Mouse (Mus musculus): ENCODE data around the gene Med27.

Gene Med27

DNA sequence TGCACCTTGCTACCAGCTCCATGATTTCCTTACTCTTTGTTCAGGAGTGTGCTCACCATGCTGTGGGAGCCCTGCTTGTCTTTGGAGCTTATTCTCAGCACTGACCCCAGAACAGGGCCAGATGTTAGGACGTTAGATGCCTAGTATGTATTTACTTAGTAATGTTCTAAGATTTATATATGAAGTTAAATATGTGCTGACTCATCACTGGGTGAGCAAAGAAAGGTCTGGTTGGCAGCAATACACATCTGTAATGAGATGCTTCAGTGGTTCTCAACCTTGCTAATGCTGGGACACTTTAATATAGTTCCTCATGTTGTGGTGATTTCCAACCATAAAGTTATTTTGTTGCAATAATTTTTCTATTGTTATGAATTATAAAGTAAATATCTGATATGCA is 45.4 kb downstream of the Med27 start:
- intact Hi-C loops (cut with DNase I), result no loop called here

DNA sequence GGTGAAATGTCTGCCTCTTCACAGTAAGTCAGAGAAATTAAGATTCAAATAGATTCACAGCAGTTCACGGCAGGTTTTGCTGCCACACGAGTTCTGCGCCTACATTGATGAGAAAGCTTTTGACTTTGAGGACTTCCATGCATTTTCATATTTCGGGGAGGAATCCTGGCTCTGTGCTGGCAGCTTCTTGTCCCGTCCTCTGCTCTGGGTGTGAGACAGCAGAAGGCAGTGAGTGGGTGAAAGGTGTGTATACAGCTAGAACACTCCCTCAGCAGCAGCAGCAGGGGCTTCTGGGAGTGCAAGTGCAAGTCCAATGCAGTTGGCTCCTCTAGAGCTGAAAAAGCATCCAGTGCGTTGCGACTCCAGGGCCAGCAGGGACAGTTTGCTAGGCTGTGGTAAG is 53.6 kb downstream of the Med27 start:
- intact Hi-C loops (cut with DNase I), result no loop called here

DNA sequence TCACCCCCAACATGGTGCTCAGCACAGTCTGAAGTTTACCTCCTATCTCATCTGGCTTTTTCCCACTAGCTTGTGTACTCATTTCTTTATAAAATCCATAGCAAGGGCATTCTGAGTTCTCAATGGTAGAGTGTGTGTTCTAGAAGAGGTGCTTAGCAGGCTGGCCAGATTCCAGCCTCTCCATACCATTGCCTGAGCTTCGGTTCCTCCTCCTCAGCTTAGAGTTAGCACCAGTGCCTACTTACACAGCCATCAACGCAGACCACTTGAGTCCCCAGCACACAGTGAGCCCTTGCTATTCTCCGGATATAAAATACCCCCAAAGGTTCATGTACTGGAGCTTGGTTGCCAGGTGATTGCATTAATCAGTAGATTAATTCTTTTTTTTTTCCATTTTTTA is 54.2 kb downstream of the Med27 start:
- intact Hi-C loops (cut with DNase I), result no loop called here

DNA sequence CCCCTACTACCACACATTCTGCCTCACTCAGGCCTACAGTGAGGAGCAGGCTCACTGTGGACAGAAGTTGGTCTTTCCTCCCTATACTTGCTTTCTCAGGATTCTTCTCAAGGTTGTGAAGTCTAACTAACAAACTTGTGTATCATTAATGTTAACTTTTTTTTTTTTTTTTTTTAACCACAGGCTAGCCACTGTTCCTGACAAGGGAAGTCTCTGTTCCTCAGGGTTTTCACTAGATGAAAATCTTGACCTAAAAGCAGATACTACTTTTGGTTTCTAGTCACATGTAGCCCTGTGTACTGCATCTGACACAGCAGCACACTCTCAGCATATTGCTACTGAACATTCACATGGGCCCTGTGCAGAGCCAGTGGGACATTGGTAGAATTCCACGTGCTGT is 55.2 kb downstream of the Med27 start:
- intact Hi-C loops (cut with DNase I), result no loop called here

DNA sequence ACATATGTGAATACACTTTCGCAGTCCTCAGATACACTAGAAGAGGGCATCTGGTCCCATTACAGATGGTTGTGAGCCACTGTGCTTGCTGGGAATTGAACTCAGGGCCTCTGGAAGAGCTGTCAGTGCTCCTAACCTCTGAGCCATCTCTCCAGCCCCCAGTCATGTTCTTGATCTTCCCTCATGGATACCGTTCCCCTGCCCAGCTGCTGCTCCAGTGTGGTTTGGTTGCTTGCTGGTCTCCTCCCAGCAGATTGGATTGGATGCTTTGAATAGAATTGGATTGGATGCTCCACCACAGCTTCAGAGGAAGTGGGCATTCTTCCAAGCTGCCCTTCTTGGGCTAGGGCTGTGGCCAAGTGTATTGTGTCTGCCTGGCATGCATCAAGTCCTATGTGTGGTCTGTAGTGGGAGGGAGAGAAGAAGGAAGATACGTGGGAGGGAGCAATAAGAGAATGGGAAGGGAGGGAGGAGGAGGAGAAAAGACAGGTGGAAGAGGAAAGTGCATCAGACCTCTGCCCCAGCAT is 56.0 kb downstream of the Med27 start:
- intact Hi-C loops (cut with DNase I), result no loop called here

DNA sequence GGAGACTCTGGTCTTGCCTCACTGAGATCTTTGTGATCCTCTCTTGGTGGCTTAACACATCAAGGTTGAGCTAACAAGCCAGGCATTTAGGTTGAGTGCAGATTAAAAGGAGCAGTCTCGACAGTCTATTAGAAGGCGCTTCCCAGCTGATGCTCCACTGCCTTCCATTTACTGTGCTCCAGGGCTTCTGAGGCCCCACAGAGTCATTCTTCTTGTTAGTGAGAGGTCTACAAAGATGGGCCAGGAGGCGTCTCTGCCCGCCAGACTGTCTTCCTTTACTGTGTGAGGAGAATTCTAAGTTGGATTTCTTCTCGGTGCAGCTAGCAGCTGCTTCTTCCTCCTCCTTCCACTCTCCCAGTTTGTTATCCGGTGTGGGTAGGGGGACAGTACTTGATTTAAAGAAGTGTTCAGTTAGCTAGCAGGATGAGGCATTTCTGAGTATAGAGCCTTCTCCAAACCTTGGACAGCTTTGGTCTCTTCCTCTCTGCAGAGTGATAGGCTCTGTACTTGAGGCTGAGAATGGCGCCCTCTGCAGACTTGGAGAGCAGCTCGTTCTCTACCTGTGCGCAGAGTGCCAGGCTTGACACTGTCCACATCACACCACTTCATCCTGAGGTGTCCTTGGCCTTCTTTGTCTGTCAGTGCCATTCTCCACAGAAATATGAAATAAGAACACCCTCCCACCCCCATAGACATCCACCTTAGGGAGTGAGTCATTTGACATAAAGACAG is 57.3 kb downstream of the Med27 start:
- intact Hi-C loops (cut with DNase I), result no loop called here

DNA sequence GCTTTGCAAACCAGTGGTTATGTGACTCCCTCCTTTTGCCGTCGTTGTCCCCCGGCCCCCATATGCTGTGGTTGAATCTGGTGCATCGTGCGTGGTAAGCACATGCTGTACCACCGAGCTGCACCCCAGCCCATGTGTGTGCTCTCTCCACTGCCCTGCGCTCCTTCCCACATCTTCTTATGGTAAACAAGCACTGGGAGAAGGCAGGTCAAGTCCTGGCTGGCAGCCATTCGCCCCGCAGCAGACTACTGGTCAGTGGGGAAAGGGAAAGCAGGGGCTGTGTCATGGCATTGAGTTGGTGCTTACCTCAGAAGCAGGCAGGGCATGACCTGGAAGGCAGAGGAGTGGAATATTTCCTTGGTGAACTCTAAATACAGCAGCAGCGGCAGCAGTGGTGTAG is 58.3 kb downstream of the Med27 start:
- intact Hi-C loops (cut with DNase I), result no loop called here

DNA sequence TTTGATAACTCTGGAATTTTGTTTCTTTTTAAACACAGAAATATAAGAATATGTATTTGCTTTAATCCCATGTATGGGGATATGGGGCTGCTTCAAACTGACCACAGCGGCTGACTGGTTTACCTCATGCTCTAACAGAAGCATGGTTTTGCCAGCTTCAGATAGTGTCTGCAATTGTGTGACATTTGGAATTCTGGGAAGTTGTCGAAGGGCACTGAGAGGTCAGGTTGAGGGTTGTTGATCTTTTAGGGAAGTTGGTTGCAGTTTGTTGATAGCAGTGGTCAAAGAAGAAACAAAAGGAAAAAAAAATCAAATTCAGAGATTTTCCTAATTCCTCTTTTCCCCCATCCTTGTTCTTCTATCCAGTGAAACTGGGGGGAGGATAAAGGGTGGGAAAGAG is 59.2 kb downstream of the Med27 start:
- intact Hi-C loops (cut with DNase I), result no loop called here

DNA sequence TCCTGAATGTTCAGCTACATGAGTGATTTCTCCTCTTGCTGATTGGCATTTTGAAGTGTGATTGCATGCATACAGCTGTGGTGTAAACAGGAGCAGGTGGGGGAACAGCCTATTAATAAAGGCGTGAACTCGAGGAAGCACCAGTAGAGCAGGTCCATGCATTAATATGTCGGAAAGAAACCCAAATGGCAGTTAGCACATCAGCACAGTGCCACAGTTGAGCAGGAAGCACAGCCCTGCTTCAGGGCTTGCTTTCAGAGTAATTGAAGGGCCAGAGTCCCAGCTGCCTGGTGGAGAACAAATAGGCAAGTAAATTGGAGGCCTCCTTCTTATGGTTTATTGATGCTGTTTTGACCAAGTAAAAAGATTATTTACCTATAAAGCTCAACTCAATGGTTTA is 60.7 kb downstream of the Med27 start:
- intact Hi-C loops (cut with DNase I), result no loop called here

DNA sequence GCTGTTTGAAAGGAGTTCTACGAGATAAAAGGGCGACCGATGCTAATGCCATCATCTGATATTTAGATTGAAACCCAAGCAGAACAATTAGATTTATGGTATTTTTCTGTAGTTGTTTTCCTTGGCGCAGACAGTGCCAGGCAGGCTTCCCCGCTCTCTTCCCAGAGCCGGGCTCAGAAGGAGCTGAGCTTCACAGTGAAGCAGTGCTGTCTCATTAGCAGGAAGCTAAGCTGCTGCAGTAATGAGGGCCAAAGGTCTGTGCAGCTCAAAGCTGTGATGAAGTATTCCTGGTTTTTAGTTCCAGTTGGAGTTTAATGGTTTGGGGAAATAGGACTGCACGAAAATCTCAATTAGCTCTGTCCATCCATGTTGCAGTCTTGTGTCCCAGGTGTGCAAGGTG is 61.1 kb downstream of the Med27 start:
- intact Hi-C loops (cut with DNase I), result no loop called here

DNA sequence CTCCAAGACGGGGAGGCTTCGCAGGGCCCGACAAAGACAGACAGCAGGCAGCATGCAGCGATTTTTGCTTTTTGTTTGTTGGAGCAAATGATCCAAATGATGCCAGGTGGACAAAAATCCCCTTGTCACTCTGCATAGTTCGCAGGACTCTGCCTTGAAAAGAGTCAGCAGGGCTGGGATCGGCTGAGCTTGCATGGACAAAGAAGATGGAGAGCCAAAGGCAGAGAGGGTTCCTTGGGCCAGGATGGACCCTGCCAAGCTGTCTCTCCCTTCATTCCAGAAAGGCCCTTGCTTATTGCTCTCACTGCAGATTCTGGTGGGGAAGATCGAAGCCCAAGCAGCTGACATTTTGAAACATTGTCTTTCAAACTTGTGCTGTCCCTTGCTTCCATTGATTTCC is 64.3 kb downstream of the Med27 start:
- intact Hi-C loops (cut with DNase I), result no loop called here

DNA sequence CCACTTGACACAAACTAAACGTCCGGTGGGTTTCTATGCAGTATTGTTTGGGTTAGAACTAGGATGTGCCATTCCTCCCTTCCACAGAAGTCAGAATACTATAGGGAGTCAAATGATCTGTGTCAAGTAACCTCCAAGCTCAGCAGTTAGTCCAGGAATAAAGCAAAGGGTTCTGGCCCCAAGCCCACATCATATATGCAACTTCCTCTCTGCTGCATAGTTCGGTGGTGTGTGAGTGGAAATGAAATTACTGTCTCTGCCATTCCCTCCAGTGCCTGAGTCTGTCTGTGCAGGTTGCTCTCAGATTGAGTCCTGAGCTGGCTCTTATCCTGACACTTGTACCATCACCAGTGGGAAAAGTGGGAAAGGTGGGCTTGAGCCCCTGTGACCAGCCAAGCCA is 65.8 kb downstream of the Med27 start:
- intact Hi-C loops (cut with DNase I), result no loop called here

DNA sequence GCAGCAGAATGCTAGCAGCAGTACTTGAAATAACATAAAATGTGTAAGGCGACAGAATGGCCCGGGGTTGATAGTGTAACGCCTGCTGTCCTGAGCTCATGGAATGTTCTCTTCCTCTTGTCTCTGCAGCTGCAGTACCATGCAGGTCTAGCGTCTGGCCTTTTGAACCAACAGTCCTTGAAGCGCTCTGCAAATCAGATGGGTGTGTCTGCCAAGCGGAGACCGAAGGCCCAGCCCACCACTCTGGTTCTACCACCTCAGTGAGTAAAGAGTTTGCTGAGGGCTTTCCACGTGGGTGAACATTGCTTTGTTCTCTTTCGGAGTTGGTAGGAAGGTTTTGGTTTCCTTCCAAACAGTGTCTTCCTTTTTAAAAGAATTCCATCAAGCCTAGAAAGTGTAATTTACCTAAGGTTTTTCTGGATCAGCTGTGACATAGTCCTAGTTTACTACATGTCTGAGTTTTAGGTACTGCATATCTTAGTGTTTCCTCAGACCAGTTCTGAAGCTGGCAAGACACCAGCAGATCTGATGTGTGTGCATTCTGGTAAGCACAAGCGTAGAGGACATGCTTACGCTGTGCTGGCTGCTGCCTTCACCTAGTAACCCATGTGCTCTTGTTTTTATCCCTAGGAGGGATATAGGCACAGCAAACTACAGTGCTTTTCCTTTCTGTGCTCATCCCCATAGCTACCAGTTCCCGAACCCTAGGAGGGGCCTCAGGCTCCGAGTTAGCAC is 66.8 kb downstream of the Med27 start:
- intact Hi-C loops (cut with DNase I), result no loop called here

DNA sequence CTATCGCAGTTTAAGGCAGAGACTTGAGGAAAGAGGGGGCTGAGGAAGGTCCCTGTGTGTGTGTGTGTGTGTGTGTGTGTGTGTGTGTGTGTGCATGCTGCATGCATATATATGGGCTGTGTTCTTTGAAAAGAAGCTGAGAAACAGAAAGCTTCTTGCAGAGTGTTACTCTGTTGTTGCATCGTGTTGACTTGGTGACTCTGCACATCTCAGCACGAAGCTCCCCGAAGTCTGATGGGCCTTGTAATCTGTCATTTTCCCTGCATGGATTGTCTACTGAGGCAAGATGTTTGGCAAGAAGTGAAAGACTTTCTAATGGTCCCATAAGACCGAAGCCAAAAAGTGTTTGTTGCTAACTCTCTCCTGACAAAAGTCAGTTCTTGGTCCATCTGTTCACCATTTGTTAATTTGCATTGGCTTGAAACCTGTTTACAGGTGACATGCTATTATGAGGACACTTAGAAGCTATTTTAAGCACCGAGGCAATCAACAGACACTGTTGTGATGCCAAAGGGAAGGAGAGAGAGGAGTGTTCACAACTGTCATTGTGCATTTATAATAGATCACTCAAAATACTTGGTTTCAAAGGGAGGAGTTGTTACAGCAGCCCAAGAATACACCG is 68.3 kb downstream of the Med27 start:
- intact Hi-C loops (cut with DNase I), result no loop called here

DNA sequence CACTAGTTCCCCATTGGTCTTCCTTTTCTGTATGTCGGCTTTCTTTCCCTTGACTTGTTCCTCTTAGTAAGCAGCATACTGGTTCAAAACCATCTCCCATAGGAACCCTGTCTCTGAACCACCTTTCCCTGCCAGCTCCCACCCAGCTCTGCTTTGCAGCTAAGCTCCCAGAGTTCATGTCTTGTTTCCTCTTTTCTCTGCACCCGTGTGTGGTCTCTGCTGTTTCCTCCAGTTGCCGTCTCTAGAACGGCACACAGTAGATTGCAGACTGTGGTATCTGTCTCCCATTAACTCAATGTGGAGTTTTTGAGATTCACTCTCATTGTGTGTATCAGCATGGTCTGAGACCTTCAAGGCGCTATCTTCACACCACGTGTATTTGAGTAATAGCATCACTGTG is 71.9 kb downstream of the Med27 start:
- intact Hi-C loops (cut with DNase I), result no loop called here

DNA sequence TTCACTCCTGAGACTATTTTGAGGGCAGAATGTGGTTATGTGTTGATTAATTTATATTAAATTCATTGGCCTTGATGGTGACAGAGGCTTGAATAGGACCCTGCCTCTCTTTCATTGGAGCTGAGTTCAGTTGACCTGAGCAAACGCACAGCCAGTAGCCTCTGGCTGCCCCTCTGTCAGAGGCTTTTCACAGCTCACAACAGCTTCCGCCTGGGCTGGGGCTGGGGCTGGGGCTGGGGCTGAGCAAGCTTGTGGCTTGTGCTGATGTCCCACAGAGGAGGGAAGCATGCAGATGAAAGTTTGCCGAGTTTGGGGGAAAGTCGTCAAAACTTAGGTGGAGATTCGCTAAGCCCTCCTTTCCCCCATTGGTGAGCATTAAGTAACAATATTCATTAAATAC is 72.8 kb downstream of the Med27 start:
- intact Hi-C loops (cut with DNase I), result no loop called here

DNA sequence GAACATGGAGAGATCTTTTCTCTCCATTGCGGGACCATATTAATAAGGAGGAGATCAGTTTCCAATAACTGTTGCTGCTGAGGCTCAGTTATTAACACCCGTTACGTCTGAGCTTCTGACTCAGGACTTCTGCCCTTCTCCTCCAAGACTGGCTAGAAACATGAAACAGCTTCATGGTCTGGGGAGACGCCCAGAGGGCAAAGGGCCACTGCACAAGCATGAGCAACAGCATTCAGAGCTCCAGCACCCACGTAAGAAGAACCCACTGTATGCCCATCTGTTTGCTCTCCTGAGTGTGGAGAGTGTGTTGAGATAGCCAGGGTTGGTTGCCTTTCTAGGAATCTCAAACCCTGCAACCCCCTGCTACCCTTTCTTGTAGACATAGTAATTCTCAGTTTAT is 73.3 kb downstream of the Med27 start:
- intact Hi-C loops (cut with DNase I), result no loop called here

DNA sequence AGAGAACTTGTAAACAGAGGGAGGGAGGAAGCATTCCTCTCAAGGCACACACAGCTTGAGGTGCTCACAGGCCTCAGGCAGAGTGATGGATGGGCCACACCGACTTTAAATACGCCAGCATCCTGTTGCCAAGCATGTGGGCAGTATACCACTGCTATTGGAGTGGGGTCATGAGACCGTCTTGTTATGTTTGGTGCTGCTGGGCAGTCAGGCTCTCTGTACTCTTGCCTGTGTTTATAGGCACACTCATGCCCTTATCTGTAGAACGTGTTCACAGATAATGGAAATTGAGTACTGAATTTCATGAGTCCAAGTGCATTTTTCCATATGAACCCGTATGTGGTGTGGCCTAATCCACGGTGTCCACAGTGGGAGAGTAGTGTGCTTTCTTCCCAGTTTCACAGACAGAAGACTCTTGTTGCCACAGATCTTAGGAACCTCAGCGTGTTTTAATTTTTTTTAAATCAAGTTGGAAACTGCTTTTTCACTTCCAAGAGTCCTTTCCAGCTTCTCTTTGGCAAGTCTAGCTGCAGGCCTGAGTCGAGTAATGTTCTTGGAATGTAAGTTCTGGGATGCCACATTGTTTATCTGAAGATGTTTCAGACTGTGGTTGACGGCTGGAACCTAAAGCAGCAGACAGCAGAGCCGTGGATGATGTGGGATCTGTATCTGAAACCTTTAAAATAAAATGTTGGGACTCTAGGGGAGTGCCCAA is 75.7 kb downstream of the Med27 start:
- intact Hi-C loops (cut with DNase I), result no loop called here

DNA sequence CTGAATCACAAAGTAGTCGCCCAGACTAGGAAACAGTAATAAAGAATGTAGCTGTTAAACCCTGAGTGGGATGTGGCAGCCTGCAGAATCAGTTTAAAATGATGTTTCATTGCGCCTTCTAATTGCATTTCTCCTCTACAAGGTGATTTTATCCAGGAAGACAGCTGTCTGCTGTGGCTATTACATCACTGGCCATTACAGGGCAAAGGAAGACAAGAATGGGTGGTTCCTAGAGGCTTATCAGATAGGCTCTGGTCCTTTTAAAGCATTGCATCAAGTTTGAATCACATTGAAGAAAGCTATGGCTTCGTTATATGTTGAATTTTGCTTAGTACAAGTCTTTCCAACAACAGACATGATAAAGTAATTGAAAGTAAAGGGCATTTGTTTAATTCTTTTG is 76.4 kb downstream of the Med27 start:
- intact Hi-C loops (cut with DNase I), result no loop called here

DNA sequence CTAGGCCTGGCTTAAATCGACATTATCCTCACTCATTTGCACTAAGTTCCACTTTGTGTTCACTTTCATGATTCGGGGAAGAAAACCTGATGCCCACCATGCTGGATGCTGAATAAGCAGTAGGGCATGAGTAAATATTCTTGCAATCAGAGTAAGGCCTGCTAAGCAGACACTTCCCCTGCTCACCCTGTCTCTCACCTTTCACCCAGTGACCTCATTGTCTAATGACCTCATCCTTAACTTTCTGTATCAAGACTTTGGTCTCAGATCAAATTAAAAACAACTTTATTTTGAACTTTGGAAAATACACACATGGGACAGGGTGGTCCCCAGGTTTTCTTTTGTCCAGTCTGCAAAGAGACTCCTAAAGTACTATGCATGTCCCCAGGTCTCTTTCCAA is 78.8 kb downstream of the Med27 start:
- intact Hi-C loops (cut with DNase I), result no loop called here

DNA sequence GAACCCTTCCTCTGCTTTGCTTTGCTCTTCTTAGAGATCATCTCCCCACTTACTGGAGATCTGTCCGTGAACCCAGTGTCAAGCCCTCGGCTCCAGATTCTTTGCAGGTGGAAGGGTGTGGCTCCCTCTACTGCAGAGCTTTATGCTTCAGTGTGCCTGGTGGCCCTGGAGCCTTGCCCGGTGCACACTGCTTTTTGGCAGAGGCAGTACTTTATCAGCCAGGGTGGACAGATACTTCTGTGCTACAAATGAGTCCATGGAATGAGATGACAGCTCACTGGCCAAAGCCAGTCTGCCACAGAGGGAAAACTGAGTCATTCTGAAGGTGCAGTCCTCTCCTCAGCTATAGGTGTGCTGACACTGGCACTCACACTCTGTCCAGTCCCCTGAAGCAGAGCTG is 80.1 kb downstream of the Med27 start:
- intact Hi-C loops (cut with DNase I), result no loop called here

DNA sequence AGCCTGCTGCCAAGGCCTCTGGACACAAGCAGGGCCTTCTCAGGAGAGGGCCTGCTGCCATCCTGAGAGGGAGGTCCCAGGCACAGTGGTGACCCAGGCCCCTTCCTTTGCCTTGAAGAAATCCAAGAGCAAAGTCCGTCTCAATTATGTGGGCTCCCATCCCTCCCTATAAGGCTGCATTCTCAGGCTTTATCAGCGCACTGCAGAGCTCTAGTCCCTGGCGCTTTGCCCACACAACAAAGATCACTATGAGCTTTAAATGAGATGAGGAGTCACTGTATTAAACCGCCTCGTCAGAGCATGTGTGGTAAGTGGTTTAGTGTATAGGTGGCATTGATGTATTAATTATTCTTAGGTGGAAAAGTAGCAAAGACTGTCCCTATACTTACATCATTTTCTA is 85.9 kb downstream of the Med27 start:
- intact Hi-C loops (cut with DNase I), result no loop called here
